Mouse (Mus musculus) ZHBTc4 (cell line): Measurements from ENCODE around the gene Sfrp2.
A peak's percentile ranks its signal among the peaks of the same experiment; 100 is the strongest.

Experiments used
- DNase-seq: peaks from one replicate; pipeline ENCODE4 v3.0.0-alpha.2; 2011; ENCODE audit warnings: low read depth, low spot score

Sfrp2 gene

DNA sequence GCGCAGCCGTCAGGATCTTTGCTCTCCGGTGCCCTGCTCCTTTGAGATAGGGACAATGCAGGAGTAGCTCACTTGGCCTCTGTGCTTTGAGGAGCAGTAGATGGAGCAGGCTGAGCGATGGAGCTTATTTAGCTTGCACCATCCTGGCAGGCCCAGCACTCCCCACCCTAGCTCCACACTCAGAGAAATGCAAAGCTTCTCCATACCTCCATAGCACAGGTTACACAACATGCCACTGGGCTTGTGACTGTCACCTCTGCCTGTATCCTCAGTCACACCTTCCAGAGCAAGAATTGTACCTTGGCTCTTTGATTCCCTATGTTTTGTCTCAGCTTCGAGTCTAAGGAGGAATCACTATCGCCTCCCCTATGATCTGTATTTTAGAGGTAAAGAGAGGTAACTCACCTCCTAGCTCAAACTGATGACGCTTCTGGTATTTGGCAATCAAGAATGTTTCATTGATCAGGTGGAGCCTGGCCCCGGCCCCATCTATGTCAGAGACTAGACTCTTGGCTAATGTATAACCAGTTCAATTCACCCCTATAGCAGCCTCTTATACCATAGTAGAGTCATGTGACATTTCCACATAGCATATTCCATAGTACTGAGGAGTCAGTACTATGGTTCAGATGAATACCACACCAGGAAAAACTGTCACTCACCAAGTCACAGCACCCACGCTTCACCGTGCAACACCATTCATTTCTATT, 5.2 kb downstream of the Sfrp2 start:
- no peak for DNase-seq

DNA sequence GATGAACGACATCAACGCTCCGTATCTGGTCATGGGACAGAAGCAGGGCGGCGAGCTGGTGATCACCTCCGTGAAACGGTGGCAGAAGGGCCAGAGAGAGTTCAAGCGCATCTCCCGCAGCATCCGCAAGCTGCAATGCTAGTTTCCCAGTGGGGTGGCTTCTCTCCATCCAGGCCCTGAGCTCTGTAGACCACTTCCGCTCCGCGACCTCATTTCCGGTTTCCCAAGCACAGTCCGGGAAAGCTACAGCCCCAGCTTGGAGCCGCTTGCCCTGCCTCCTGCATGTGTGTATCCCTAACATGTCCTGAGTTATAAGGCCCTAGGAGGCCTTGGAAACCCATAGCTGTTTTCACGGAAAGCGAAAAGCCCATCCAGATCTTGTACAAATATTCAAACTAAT, 7.2 kb downstream of the Sfrp2 start:
- DNase-seq: peak; percentile 80

DNA sequence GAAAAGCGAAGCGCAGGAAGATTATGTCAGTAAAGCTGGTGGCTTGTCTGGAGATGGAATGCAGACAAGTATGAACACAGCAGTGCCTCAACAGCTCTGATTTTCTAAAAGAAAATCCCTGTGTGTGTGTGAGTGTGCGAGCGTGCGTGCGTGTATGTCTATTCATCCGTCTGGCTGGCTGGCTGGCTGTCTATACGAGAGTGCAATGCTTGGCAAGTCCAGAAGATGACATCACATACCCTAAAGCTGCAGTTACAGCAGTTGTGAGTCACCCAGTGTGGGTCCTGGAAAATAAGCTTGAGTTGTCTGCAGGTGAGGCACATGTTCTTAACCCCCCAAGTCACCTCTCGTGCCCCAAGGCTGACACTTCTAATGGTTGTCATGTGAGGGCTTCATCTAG, 9.3 kb downstream of the Sfrp2 start:
- DNase-seq: no peak

DNA sequence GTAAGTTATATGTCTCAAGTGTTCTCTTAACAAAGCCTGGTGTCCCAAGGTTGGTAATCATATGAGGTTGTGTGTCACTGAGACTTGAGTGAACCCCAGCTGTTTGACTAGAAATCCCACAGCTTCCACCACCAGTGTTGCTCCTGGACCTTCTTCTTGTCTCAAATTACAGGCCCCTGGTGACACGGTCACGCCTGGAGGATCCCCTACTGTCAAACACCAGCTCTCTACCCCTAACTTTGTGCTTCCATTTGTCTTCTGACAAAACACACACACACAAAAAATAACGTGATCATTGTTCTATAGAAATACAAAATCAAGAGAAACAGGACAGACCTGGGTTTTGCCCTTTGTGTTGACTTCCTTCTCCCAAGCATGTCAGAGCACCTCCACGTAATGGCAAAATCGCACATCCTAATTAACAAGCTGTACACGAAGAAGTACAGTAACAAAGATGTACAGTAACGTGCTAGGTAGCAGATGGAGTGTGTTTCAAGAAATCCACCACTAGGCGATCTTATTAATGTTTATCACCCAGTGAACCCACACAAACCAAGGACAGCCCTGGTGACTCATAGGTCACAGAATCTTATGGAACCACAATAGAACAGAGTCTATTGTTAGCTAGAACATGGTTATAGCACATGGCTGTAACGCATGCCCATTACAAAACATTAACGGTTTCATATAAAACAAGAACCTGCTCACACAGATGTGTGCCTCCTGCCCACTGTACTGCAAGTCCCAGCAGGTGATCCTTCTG, 15.5 kb downstream of the Sfrp2 start:
- DNase-seq: no peak

DNA sequence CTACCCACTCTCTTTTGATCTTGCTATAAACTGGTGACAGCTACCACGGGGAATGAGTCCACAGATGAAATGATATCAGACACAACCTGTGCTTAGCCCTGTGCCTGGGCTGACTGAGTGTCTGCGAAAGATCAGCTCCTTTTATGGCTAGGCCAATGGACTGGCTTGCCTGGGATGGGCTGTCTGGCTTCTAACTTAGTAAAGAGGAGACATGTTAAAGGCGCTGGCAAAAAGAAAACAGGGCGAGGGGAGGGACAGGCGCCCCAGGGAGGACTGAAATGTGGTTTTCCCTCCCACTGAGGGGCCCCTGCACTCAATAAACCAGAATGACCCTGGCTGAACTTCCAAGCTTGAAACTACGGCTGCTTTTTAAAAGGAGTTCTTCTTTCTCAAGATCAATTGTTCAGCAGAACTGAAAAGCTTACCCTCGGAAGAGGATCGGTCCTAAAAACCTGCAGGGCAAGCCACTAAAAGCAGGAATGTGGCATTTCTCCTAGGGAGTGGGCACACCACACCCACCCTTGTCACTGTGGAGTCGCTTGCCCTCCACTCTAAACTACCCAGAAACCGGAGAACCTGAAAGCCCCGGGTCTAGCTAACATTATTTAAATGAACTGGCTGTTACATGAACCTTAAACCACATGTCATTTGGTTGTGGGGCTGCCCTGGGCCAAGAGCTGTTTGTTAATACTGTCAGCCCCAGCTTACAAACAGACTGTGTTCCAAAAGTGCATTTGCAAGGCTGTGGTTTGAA, 17.8 kb downstream of the Sfrp2 start:
- DNase-seq: no peak

DNA sequence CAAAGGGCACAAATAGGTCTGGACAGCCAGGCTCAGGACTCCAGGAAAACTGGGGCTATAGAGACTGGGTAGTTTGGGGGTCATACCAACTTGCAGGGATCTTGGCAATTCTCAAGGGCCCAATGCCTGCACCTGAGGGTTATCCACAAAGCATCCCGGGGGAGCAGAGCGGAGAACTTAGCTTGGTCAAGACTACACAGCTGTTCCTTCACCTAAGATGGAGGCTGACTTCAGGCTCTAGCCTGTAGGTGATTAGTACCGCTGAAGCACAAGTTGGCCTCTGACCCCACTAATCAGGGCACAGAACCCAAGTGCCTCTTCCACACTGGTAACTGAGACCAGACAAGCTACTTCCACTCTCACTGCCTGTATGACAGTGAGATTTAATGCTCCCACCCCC, 18.6 kb downstream of the Sfrp2 start:
- no peak for DNase-seq

DNA sequence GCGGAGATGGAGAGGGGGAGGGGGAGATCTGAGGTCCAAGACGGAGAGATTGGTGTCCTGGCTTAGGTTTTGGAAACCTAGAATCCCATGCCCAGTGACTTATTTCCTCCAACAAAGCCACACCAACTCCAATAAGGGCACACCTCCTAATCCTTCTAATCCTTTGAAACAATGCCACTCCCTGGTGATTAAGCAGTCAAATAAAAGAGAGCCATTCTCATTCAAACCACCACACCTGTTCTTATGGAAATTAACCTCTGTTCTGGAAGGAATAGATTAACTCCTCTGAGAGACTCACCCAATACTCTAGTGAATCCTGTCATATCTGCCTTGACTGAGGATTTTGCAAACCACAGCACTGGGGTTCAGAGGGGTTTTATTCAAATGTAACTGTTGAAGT, 21.0 kb downstream of the Sfrp2 start:
- DNase-seq: peak; percentile 63

DNA sequence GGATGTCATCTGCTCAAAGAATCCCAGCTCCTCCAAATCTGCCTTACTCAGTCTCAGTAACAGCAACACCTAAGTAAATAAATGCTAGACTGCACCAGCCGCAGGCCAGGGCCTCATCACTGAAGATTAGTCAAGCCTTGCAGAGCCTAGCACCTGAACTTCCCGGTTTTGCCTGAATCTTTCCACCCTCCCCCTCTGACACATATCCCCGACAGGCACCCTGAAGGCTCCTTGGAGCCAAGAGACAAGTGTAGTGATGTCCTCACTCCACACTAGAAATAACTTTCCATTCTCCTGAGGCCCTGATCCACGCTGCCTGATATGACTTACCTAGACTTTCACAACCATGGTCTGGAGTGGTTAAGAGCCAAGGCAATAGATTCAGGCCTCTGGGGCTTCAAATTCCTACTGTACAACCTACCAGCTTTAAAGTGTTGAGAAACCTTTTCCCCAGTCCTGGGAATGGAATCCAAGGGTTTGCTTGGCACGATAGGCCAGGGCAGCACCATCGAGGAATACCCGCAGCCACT, 21.7 kb downstream of the Sfrp2 start:
- no peak for DNase-seq

DNA sequence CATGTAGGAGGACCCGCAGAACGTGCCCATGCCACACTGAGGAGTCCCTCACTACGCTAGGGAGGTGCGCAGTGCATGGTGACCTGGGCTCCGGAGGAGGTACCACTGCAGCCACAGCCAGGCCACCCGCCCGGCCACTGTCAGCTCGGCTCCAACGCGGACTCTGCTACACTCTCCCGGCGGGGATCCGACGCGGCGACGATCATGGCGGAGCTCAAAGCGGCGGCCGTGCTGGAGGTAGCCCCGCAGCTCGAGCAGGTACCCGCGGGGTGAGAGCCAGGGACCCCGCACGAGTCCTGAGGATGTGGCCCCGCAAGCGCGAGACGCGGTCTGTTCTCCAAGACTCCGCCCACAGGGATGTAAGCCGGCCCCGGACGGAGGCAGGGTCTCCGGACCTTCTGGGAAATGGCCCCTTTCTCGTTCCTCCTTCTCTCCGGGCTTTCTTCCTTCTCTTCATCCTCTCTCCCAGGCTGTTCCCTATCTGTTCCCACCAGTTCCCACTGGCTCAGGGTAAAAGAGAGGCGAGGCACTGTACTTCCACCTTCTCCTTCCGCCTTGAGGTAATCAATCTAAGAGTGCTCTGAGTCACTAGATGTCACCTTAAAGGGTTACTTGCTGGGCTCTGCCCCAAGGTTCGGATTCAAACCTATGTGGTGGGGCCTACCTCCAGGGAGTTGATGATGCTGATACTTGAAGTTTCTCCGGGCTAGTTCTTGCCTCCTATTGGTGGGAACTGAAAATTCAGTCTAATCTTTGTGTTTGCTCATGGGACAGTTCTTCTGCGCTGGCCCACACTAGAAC, 23.7 kb downstream of the Sfrp2 start:
- DNase-seq: peak; percentile 66

DNA sequence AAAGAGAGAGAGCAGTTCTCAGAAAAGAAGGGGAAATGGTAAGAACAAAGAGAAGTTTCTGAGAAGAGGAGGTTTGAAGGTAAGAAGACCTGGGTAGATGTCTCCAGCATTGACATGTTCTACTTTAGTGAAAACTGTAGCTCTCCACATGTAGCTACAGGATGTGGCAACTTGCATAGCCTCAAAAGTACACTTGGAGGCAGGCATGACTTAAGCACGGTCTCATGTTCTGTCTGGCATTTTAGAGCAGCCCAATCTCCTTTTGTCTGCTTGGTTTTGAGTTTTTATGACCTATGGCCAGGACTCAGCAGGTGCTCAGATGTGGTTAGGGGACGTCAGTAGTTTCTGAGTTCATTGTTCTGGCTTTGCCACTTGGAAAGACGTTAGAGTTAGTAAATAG, 25.3 kb downstream of the Sfrp2 start:
- DNase-seq: no peak

DNA sequence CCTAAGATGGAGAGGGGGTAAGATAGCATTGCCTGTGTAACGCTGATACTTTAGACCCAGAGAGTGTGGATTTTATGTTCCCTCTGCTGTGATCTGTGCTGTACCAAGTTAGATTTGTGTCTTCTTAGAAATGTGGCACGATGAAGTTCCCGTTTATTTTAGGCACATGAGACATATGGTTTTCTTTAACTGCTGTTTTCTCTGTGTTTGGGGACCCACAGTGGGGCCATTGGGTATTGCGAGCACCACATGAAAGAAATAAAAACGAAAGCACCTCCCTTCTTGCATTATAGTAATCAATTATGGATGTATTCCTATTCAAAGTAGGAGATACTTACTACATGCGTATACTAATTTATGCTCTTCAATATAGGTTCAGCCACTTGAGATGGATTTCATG, 31.0 kb downstream of the Sfrp2 start:
- no peak for DNase-seq

DNA sequence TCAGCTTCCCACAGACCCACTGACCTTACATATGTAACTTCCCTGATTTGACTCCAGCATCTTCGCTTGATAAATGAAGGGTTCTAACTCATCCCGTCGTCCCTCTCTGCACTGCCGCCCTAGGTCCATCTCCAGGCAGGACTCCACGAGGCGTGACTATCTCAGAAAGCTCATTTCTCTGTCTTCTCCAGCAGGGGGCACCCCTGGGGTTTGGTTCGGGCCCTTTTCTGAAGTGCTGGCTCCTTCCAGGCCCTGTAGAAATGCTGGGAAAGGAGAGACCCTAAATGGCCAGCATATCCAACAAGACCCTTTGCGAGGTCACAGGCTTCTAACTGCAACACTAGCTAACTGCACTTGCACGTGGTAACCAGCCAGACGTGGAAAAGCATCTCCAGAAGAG, 31.7 kb downstream of the Sfrp2 start:
- DNase-seq: peak; percentile 87

DNA sequence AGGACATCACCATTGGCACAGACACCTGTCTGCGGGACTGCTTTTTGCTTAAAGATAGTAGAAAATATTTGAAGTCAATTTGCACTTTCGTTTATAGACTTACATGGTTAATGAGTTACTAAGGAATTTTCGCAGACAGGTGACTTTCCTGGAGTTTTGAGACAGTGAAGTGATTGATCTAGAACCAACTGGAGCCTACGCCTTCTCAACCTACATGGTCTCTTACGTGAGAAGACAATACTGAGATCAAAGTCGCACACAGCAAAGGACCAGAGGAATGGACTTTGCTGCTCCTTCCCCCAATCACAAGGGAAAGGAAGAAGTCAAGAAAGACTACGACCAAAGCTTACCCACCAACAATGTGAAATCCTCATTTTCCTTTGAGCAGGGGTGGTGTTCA, 33.4 kb downstream of the Sfrp2 start:
- no peak for DNase-seq

DNA sequence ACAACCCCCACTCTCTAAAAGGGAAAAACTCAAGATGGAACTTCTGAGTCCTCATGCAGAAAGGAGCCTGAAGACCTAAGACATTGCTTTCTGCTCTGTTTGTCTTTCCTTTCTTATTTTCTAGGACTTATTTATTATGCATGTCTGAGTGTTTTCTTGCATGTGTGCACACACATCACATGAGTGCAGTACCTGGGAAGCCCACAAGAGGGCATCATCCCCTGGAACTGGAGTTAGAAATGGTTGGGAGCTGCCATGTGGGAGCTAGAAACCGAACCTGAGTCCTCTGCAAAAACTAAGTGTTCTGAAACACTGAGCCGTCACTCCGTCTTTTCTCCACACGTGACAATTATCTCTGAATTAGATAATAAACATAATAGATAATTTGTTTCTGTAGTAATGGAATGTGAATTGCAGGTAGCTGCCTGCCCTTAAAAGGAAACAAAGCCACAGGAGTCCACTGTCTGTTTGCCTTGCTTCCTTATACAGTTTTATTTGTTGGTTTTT, 35.6 kb downstream of the Sfrp2 start:
- DNase-seq: peak; percentile 60

DNA sequence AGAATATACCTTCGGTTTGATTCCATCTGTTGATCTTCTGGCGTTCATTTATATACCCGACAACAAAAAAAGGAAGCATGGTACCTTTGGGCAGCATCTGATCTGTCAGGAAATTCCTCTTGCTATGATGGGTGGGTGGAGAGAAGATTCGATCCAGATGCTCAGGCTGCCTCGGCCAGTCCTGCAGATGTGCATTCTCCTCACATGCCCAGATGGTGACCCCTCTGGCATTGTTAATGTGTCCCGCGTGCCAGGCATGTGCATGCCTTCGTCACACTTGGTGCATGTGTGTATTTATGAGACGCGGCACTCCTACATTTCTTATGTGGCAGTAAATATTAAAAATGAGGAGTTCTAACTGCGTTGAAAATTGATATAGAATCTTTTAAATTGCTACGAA, 42.4 kb downstream of the Sfrp2 start:
- no peak for DNase-seq

DNA sequence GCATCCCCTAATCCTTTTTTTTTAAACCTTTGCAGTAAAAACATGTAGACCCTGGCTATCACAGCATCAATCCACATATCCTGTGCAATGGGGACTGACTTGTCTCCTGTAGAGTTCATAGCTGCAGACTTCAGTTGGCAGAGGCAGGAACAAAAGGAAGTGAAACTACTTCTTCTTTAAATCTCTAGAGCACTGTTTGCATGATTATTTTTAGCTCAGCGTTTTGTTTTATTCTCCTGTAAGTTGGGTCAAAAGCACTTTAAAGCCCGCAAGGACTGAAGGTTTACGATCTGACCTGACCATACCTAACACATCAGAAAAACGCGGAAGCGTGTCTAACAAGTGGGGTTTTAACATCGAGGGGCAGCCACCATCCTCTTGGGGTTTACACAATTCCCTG, 45.9 kb downstream of the Sfrp2 start:
- DNase-seq: no peak

DNA sequence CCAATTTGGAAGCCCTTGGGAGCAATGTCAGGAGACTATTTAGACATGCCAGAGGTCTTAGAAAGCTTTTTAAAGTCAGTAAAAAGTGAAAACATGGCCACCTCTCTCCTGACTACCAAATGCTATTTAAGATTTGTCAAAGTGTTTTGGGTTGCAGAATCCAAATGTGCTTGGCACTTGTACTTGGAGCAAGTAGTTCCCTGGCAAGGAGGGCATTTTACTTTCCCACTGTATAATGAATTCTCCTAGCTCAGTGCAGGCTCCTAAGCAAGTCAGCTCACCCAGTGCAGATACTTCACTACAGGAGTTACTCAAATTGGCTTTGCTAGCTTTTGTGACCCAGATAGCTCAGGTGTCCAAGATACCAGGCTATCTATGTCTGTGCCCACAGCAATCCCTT, 46.7 kb downstream of the Sfrp2 start:
- DNase-seq: no peak

DNA sequence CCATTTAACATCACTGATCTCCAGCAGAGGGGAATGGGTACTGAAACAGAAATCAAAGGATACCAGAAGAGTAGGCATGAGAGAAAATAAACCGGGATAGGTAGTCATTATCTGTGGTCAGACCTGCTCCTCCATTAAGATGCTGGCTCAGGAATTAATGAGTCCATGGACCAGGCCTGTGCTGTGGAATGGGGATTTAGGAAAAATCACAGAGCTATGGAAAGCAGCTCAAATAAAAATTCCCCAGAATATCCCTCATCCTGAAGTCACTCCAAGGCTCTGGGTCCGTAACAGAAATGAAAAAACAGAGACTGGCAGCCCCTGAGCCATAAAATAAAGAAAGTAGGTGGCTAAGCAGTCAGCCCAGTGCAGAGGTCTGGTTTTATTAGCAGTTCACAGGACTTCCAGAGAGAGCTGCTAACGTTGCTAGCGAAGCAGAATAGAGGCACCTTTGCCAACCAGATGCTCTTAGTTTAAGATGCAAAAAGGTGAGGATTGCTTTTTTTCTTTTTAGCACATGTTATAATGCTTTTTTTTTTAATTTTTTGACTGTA, 50.3 kb downstream of the Sfrp2 start:
- DNase-seq: no peak

DNA sequence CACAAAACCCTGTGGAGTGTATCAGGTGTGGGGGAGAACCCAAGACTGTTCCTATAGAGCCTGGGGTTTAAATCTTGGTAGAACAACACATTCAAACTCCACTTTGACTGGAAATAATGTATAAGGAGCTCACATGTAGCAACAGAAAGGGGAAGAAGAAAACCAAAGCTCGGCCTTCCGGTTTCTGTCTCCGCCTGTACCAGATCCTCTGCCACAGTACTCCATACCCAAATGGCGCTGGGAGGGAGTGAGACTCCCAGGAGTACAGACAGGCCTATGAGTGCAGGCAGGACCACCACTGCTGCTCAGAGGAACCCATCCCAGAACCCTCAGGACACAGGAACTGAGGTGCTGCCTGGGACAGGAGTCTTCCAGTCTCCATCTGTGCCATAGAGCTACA, 57.7 kb downstream of the Sfrp2 start:
- no peak for DNase-seq
